Mouse (Mus musculus) midbrain, embryonic 16.5 days (tissue): ENCODE data around the gene Nrg3. TPM values are rescaled to one million over a fixed set of nuclear protein-coding genes. Genes with fewer than 3 reads are reported as not detected.

Source experiments
- ATAC-seq: fragments of 200-750 bp; cut with Nextera tagmentation; 2 replicates; pipeline ENCODE4 v1.8.0; 2017; ENCODE audit warnings: moderate TSS enrichment
- H3K27ac ChIP-seq: fragments of 300-500 bp; sonication (generic); 2 replicates; pipeline ENCODE4 v1.5.1; 2014; ENCODE audit warnings: mild to moderate bottlenecking, low read length, mixed read lengths
- H3K27me3 ChIP-seq: fragments of 300-500 bp; sonication (generic); 2 replicates; pipeline ENCODE4 v1.6.1; 2014; ENCODE audit warnings: low read depth, low read length, mixed read lengths; ENCODE audit not compliant: control insufficient read depth, insufficient read depth
- H3K36me3 ChIP-seq: fragments of 300-500 bp; sonication (generic); 2 replicates; pipeline ENCODE4 v1.6.1; 2014; ENCODE audit warnings: mild to moderate bottlenecking, low read length, moderate library complexity, mixed read lengths; ENCODE audit not compliant: control insufficient read depth, insufficient read depth
- H3K4me1 ChIP-seq: fragments of 300-500 bp; sonication (generic); 2 replicates; pipeline ENCODE4 v1.6.1; 2014; ENCODE audit warnings: mild to moderate bottlenecking, low read length, mixed read lengths; ENCODE audit not compliant: control insufficient read depth, insufficient read depth
- H3K4me2 ChIP-seq: fragments of 300-500 bp; sonication (generic); 2 replicates; pipeline ENCODE4 v1.6.1; 2014; ENCODE audit warnings: mild to moderate bottlenecking, low read length, mixed read lengths
- H3K4me3 ChIP-seq: fragments of 300-500 bp; sonication (generic); 2 replicates; pipeline ENCODE4 v1.5.1; 2014; ENCODE audit warnings: low read depth, mild to moderate bottlenecking, low read length, moderate library complexity, mixed read lengths
- H3K9ac ChIP-seq: fragments of 300-500 bp; sonication (generic); 2 replicates; pipeline ENCODE4 v1.6.1; 2014; ENCODE audit warnings: low read depth, low read length, mixed read lengths
- H3K9me3 ChIP-seq: fragments of 300-500 bp; sonication (generic); replicated peaks from 2 replicates; pipeline ENCODE4 v1.6.1; 2014; ENCODE audit warnings: mild to moderate bottlenecking, low read length, mixed read lengths; ENCODE audit not compliant: control insufficient read depth, poor library complexity, severe bottlenecking
- WGBS: fragments of 180-500 bp; shearing (Covaris S2); extraction: QIAGEN DNeasy Blood & Tissue Kit; methylation state at CpG from one replicate; pipeline ENCODE4 v1.1.7; 2014; 5-methylcytosine and 5-hydroxymethylcytosine counted together
- polyA plus RNA-seq: library from polyadenylated mRNA; unstranded; fragments of >200 nt; fragmentation: Nextera tagmentation; extraction: Ambion mirVana; gene quantifications from 2 replicates; pipeline ENCODE4 v1.2.1, GENCODE M21; 2015

The Nrg3 gene
- polyA plus RNA-seq, 1 experiment from 2014 or later: 12.9 TPM

DNA sequence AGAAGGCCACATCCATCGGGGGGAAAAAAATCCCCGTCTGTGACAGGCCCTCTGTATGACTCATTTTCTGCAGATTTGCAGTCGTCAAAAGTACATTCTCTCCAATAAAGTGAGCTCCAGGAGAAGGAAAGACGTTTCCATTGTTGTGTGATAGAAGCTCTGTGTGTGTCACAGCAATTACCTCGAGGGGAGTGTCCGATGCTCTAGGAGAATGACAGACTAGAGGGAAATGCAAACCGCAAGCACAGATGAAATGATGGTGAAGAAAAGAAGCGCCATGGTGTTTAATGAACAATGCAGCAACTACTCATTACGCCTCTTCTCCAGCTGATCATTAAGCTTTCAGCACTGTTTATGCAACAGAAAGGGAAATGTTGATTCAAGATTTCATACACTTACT lies 59.6 kb downstream of the Nrg3 start:
- Histone ChIP-seq H3K27ac (peak overlapping the region; percentile 11; the same call in 1 of the 2 replicates), H3K9me3 (no peaks in the 10 kb centered on the region), H3K4me3 (no peak overlapping the region), H3K9ac (no peak overlapping the region), H3K27me3 (no peaks in the 10 kb centered on the region), H3K4me2 (no peak overlapping the region), H3K4me1 (peaks cover 6% of the 10 kb centered on the region), H3K36me3 (no peaks in the 10 kb centered on the region)
- WGBS: 34% methylated on average over 9 of the region's 9 CpGs
- no peak for ATAC-seq

GRCm38 (mm10) chr14:39386845-39387244 lies 86.0 kb downstream of the Nrg3 start:
- no peaks in the 10 kb centered on the region for H3K27me3 ChIP-seq
- H3K27ac ChIP-seq: no peak overlapping the region
- H3K4me2 ChIP-seq: no peak overlapping the region
- ATAC-seq: no peak
- no peak overlapping the region for H3K9ac ChIP-seq
- no peaks in the 10 kb centered on the region for H3K9me3 ChIP-seq
- no peaks in the 10 kb centered on the region for H3K4me1 ChIP-seq
- H3K36me3 ChIP-seq: no peaks in the 10 kb centered on the region
- no peak overlapping the region for H3K4me3 ChIP-seq

GRCm38 (mm10) chr14:39381321-39381720 lies 91.6 kb downstream of the Nrg3 start:
- no peak overlapping the region for H3K9ac ChIP-seq
- H3K4me2 ChIP-seq: no peak overlapping the region
- H3K4me1 ChIP-seq: no peaks in the 10 kb centered on the region

GRCm38 (mm10) chr14:39373220-39373619 lies 99.7 kb downstream of the Nrg3 start:
- Histone ChIP-seq H3K9me3 (no peaks in the 10 kb centered on the region), H3K4me3 (no peak overlapping the region), H3K4me1 (no peaks in the 10 kb centered on the region), H3K9ac (no peak overlapping the region), H3K27ac (no peak overlapping the region), H3K4me2 (no peak overlapping the region), H3K36me3 (no peaks in the 10 kb centered on the region), H3K27me3 (no peaks in the 10 kb centered on the region)
- no peak for ATAC-seq
- WGBS: 93% methylated on average over 1 of the region's 1 CpGs

More at GRCm38 (mm10) chr14:39381321-39381720, 91.6 kb downstream of the Nrg3 start:
- no peak for ATAC-seq
- no peaks in the 10 kb centered on the region for H3K36me3 ChIP-seq
- no peak overlapping the region for H3K27ac ChIP-seq
- H3K9me3 ChIP-seq: no peaks in the 10 kb centered on the region
- H3K27me3 ChIP-seq: no peaks in the 10 kb centered on the region
- no peak overlapping the region for H3K4me3 ChIP-seq

DNA sequence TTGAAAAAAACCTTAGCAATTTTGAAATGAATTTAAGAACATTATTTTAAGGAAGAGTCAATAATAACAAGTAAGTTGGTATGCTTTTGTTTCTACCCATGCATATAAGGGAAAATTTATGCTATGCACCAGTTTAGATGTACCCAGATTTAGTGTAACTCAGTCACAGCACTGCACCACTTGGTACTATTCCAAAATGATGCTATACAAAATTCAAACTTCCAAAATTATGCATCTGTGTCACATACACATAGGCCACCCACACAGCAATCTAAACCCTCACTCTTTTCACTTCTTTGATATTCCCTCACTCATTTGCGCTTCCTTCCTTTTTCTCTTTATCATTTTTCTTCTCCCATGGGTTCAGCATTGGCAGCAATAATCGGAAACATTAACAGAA lies 116.6 kb downstream of the Nrg3 start:
- H3K4me1 ChIP-seq: no peaks in the 10 kb centered on the region
- ATAC-seq: no peak
- 88% methylated on average over 2 of the region's 2 CpGs for WGBS

DNA sequence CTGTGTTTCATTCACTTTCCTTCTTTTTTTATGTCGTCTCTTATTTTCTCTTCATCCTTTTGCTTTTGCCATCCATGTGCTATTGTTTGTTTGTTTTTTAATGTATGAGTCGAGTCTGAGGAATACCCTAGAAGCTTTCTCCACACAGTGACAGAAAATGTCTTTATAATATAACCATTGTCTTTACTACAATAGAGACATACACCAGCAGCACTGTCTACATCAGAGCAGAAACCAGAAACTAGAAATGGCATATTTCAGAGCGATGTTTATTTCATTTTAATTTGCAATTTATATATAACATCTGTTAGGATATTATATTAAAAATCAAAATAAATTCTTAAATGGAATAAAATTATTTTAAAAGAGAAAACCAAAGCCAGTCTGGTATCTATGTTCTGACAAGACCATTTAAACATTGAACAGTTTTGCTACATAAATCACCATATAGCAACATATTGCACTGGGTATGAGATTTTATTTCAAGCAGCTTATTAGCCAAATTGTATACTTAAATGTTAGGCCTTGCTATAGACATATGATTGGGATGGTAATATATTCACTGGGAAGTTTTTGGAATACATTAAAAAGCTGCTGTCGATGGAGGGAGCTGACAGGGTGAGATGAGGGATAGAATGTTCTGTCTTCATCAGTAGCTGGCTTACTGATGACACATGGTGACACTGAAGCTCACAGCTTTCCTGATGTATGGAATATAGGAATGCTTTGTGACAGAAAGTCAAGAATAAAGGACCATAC lies 120.7 kb downstream of the Nrg3 start:
- WGBS: 69% methylated on average over 4 of the region's 4 CpGs
- Histone ChIP-seq H3K9ac (no peak overlapping the region), H3K27ac (no peak overlapping the region), H3K4me3 (no peak overlapping the region), H3K4me1 (no peaks in the 10 kb centered on the region), H3K9me3 (no peaks in the 10 kb centered on the region), H3K36me3 (no peaks in the 10 kb centered on the region), H3K4me2 (no peak overlapping the region), H3K27me3 (no peaks in the 10 kb centered on the region)
- peak; percentile 54; the same call in 1 of the 2 replicates for ATAC-seq

More for the DNA sequence above, 116.6 kb downstream of the Nrg3 start:
- no peak overlapping the region for H3K4me2 ChIP-seq
- no peaks in the 10 kb centered on the region for H3K27me3 ChIP-seq
- no peaks in the 10 kb centered on the region for H3K9me3 ChIP-seq
- H3K27ac ChIP-seq: no peak overlapping the region
- H3K9ac ChIP-seq: no peak overlapping the region
- H3K36me3 ChIP-seq: no peaks in the 10 kb centered on the region
- H3K4me3 ChIP-seq: no peak overlapping the region

- Histone ChIP-seq H3K4me1 (no peaks in the 10 kb centered on the region), H3K27me3 (no peaks in the 10 kb centered on the region), H3K4me2 (no peak overlapping the region), H3K4me3 (no peak overlapping the region), H3K36me3 (no peaks in the 10 kb centered on the region), H3K9me3 (no peaks in the 10 kb centered on the region), H3K9ac (no peak overlapping the region), H3K27ac (no peak overlapping the region)
- WGBS: 69% methylated on average over 4 of the region's 4 CpGs
- ATAC-seq: peak; percentile 94
Observed at GRCm38 (mm10) chr14:39317424-39318110, 155.3 kb downstream of the Nrg3 start.

- H3K36me3 ChIP-seq: no peaks in the 10 kb centered on the region
- no peak overlapping the region for H3K4me2 ChIP-seq
- H3K4me3 ChIP-seq: no peak overlapping the region
- no peak overlapping the region for H3K27ac ChIP-seq
- no peaks in the 10 kb centered on the region for H3K4me1 ChIP-seq
- no peaks in the 10 kb centered on the region for H3K9me3 ChIP-seq
- H3K27me3 ChIP-seq: no peaks in the 10 kb centered on the region
- no peak overlapping the region for H3K9ac ChIP-seq
- no peak for ATAC-seq
Observed at GRCm38 (mm10) chr14:39314111-39314510, 158.8 kb downstream of the Nrg3 start.

- Histone ChIP-seq H3K9ac (no peak overlapping the region), H3K27ac (no peak overlapping the region), H3K4me2 (no peak overlapping the region), H3K36me3 (no peaks in the 10 kb centered on the region), H3K27me3 (no peaks in the 10 kb centered on the region), H3K4me1 (no peaks in the 10 kb centered on the region), H3K4me3 (no peak overlapping the region), H3K9me3 (no peaks in the 10 kb centered on the region)
- no peak for ATAC-seq
- 97% methylated on average over 1 of the region's 1 CpGs for WGBS
Observed at GRCm38 (mm10) chr14:39265121-39265520, 207.8 kb downstream of the Nrg3 start.
